Mouse (Mus musculus): ENCODE measurements around the gene Bank1.

DNA sequence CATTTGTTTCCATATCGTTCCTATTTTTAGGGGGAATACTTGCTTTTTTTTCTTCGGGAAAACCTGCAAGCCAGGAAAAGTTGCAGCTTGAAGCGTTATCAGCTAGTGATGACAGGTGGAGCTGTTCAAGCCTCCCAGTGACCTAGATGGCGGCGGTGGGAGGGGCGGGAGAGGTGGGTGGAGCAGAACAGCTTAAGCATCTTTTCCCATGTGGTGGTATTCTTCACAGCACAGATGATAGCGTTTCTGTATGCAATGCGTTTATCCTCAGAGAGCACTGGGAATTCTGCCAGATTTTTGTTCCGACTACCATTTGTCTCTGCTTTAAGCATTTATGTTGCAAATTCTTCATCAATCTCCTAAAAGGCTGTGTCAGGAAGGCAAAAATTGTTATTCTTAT is 318.0 kb downstream of the Bank1 start:
- TF ChIP-seq CTCF (IDR thresholded peaks at IDR 0.05; ENCODE audit: extremely low read depth, insufficient read length, insufficient replicate concordance, low read depth, low read length) (no peak), POLR2A (IDR thresholded peaks at IDR 0.05; ENCODE audit: low read depth, low read length) (no peak)
